In genomic region chr11:6033147-6033546, GRCm38 (mm10) we compare ENCODE assay signal across 8 mouse cellular contexts. TPM values are rescaled to one million over a fixed set of nuclear protein-coding genes. Genes with fewer than 3 reads are reported as not detected.
DNase-seq lines count a peak whose midpoint lies in the region; ATAC-seq and TF ChIP-seq lines count a peak whose summit lies in the region.

No protein-coding gene starts in this region.

- intact Hi-C loops in gastrocnemius, adult 2 months (cut with DNase I): loop anchor here (10.0 kb wide), 1 partner anchor 152 kb away; no protein-coding TSS in a partner anchor

- ATAC-seq in common myeloid progenitor, adult 5-6 weeks (replicated peaks; ENCODE audit: low read depth, poor library complexity, severe bottlenecking): peak; percentile 84; the same call in 1 of the 2 replicates

- no peak overlapping the region for H3K27ac ChIP-seq in gastrocnemius, adult 2 months

- H3K4me3 ChIP-seq in gastrocnemius, adult 2 months: no peak overlapping the region

- peak; percentile 69 for DNase-seq in gastrocnemius, adult 2 months
- no peak for DNase-seq in gastrocnemius, adult 8-10 months (ENCODE audit: low spot score in 2 of 2)
- DNase-seq in 3134 (ENCODE audit: extremely low read depth, insufficient read length, low spot score) (peak; percentile 45), MN1 (ENCODE audit: low spot score) (peak; percentile 85)
- peak; percentile 32 for DNase-seq in kidney, postnatal 14 days
- peak; percentile 57 to 71 for DNase-seq in natural killer cell, adult 2 months (ENCODE audit: low spot score in 2 of 2)
- no peak for DNase-seq in frontal cortex, postnatal 25 days (ENCODE audit: low spot score in 2 of 2)

- TF ChIP-seq CTCF in gastrocnemius, adult 2 months (IDR thresholded peaks at IDR 0.05): peak; percentile 65

RNA-seq across cellular contexts. Expression of gene Camk2b, which starts 33.0 kb away (rescaled TPM):
- total RNA-seq in gastrocnemius, adult 2 months (2021): 100 to 1,000 TPM; 108 to 128 TPM
- 100 to 1,000 TPM; 146 to 169 (median 160) TPM for total RNA-seq in gastrocnemius, adult 8-10 months (2022)
- total RNA-seq in common myeloid progenitor, adult 5-6 weeks (2017): 1.9 and 2.0 TPM in 2 replicates

Comparison
In these comparisons a context has a peak if more than half of its experiments do, and no peak if none do; other contexts are left out.
1. DNase-seq: peak in gastrocnemius, adult 2 months (single experiment), 3134 (single experiment), MN1 (single experiment), kidney, postnatal 14 days (single experiment) and natural killer cell, adult 2 months (2 of 2); none in gastrocnemius, adult 8-10 months (0 of 2) and frontal cortex, postnatal 25 days (0 of 2).
2. RNA of gene Camk2b, which starts 33.0 kb away (total RNA-seq): 146 to 169 TPM in gastrocnemius, adult 8-10 months and 108 to 128 TPM in gastrocnemius, adult 2 months; 1.9 to 2.0 TPM in common myeloid progenitor, adult 5-6 weeks; every median in the first group is over 10 times any median in the second.